Mouse (Mus musculus): Measurements from ENCODE around the gene Atg101. TPM values are rescaled to one million over a fixed set of nuclear protein-coding genes. Genes with fewer than 3 reads are reported as not detected.

Atg101 gene
- polyA plus RNA-seq, 1 experiment from 2014 or later: 67.1 TPM

GRCm38 (mm10) chr15:101241236-101241635 lies 42.8 kb upstream of the Atg101 start:
- 47% methylated on average over 9 of the region's 9 CpGs for WGBS
- H3K4me3 ChIP-seq (ENCODE audit: low read length): 0 out of 2 replicates have a peak overlapping the region, but pooled peaks have one; percentile 25
- no peaks in the 10 kb centered on the region for H3K27me3 ChIP-seq (replicated peaks; ENCODE audit: control insufficient read depth, insufficient read depth, low read length)
- H3K9me3 ChIP-seq (ENCODE audit: control insufficient read depth, low read length): no peaks in the 10 kb centered on the region
- H3K36me3 ChIP-seq (ENCODE audit: control insufficient read depth, insufficient read depth, low read length): no peaks in the 10 kb centered on the region
- peak overlapping the region; percentile 50 for H3K4me2 ChIP-seq (ENCODE audit: low read depth, low read length)
- H3K9ac ChIP-seq (ENCODE audit: low read depth, low read length): peak overlapping the region; percentile 47
- no peak for ATAC-seq
- peaks cover 30% of the 10 kb centered on the region for H3K4me1 ChIP-seq (ENCODE audit: control insufficient read depth, insufficient read depth, low read length)
- peak overlapping the region; percentile 11; the same call in 1 of the 2 replicates for H3K27ac ChIP-seq (ENCODE audit: low read length)

GRCm38 (mm10) chr15:101241853-101242252 lies 42.2 kb upstream of the Atg101 start:
- 64% methylated on average over 9 of the region's 9 CpGs for WGBS
- Histone ChIP-seq H3K4me1 (ENCODE audit: control insufficient read depth, insufficient read depth, low read length) (peaks cover 27% of the 10 kb centered on the region), H3K27ac (ENCODE audit: low read length) (0 out of 2 replicates have a peak overlapping the region, but pooled peaks have one; percentile 11), H3K9ac (ENCODE audit: low read depth, low read length) (no peak overlapping the region), H3K4me3 (ENCODE audit: low read length) (no peak overlapping the region), H3K4me2 (ENCODE audit: low read depth, low read length) (no peak overlapping the region), H3K36me3 (ENCODE audit: control insufficient read depth, insufficient read depth, low read length) (no peaks in the 10 kb centered on the region), H3K9me3 (ENCODE audit: control insufficient read depth, low read length) (no peaks in the 10 kb centered on the region), H3K27me3 (replicated peaks; ENCODE audit: control insufficient read depth, insufficient read depth, low read length) (no peaks in the 10 kb centered on the region)
- ATAC-seq: no peak

- H3K27me3 ChIP-seq (replicated peaks; ENCODE audit: control insufficient read depth, insufficient read depth, low read length): no peaks in the 10 kb centered on the region
- peak overlapping the region; percentile 10; the same call in 1 of the 2 replicates for H3K27ac ChIP-seq (ENCODE audit: low read length)
- H3K9ac ChIP-seq (ENCODE audit: low read depth, low read length): 0 out of 2 replicates have a peak overlapping the region, but pooled peaks have one; percentile 3
- no peak overlapping the region for H3K4me2 ChIP-seq (ENCODE audit: low read depth, low read length)
- WGBS: 20% methylated on average over 8 of the region's 8 CpGs
- H3K9me3 ChIP-seq (ENCODE audit: control insufficient read depth, low read length): no peaks in the 10 kb centered on the region
- ATAC-seq: no peak
- H3K4me3 ChIP-seq (ENCODE audit: low read length): no peak overlapping the region
- peaks cover 30% of the 10 kb centered on the region for H3K4me1 ChIP-seq (ENCODE audit: control insufficient read depth, insufficient read depth, low read length)
- H3K36me3 ChIP-seq (ENCODE audit: control insufficient read depth, insufficient read depth, low read length): no peaks in the 10 kb centered on the region
Observed at GRCm38 (mm10) chr15:101242645-101243044, 41.4 kb upstream of the Atg101 start.

- Histone ChIP-seq H3K4me2 (ENCODE audit: low read depth, low read length) (no peak overlapping the region), H3K9ac (ENCODE audit: low read depth, low read length) (no peak overlapping the region), H3K36me3 (ENCODE audit: control insufficient read depth, insufficient read depth, low read length) (no peaks in the 10 kb centered on the region), H3K9me3 (ENCODE audit: control insufficient read depth, low read length) (no peaks in the 10 kb centered on the region), H3K4me3 (ENCODE audit: low read length) (no peak overlapping the region), H3K27me3 (replicated peaks; ENCODE audit: control insufficient read depth, insufficient read depth, low read length) (no peaks in the 10 kb centered on the region), H3K4me1 (ENCODE audit: control insufficient read depth, insufficient read depth, low read length) (peaks cover 32% of the 10 kb centered on the region), H3K27ac (ENCODE audit: low read length) (no peak overlapping the region)
- 80% methylated on average over 3 of the region's 3 CpGs for WGBS
- ATAC-seq: no peak
Observed at GRCm38 (mm10) chr15:101244012-101244411, 40.1 kb upstream of the Atg101 start.

- H3K36me3 ChIP-seq (ENCODE audit: control insufficient read depth, insufficient read depth, low read length): no peaks in the 10 kb centered on the region
- 2% methylated on average over 56 of the region's 56 CpGs for WGBS
- no peaks in the 10 kb centered on the region for H3K9me3 ChIP-seq (ENCODE audit: control insufficient read depth, low read length)
- peak; percentile 98 for ATAC-seq
- peak overlapping the region; percentile 50 for H3K4me3 ChIP-seq (ENCODE audit: low read length)
- H3K27me3 ChIP-seq (replicated peaks; ENCODE audit: control insufficient read depth, insufficient read depth, low read length): no peaks in the 10 kb centered on the region
- peak overlapping the region; percentile 78 for H3K27ac ChIP-seq (ENCODE audit: low read length)
- H3K9ac ChIP-seq (ENCODE audit: low read depth, low read length): peak overlapping the region; percentile 71
- H3K4me2 ChIP-seq (ENCODE audit: low read depth, low read length): peak overlapping the region; percentile 65
- peaks cover 26% of the 10 kb centered on the region for H3K4me1 ChIP-seq (ENCODE audit: control insufficient read depth, insufficient read depth, low read length)
Observed at GRCm38 (mm10) chr15:101246231-101247154, 37.6 kb upstream of the Atg101 start.

- no peaks in the 10 kb centered on the region for H3K36me3 ChIP-seq (ENCODE audit: control insufficient read depth, insufficient read depth, low read length)
- no peaks in the 10 kb centered on the region for H3K27me3 ChIP-seq (replicated peaks; ENCODE audit: control insufficient read depth, insufficient read depth, low read length)
- no peak overlapping the region for H3K4me2 ChIP-seq (ENCODE audit: low read depth, low read length)
- ATAC-seq: no peak
- no peaks in the 10 kb centered on the region for H3K9me3 ChIP-seq (ENCODE audit: control insufficient read depth, low read length)
- no peak overlapping the region; the same call in 1 of the 2 replicates for H3K9ac ChIP-seq (ENCODE audit: low read depth, low read length)
- 88% methylated on average over 1 of the region's 1 CpGs for WGBS
- H3K4me3 ChIP-seq (ENCODE audit: low read length): no peak overlapping the region
- no peak overlapping the region for H3K27ac ChIP-seq (ENCODE audit: low read length)
- peaks cover 19% of the 10 kb centered on the region for H3K4me1 ChIP-seq (ENCODE audit: control insufficient read depth, insufficient read depth, low read length)
Observed at GRCm38 (mm10) chr15:101247155-101247498, 36.9 kb upstream of the Atg101 start.

GRCm38 (mm10) chr15:101248029-101248710 lies 35.9 kb upstream of the Atg101 start:
- Histone ChIP-seq H3K4me3 (ENCODE audit: low read length) (no peak overlapping the region), H3K36me3 (ENCODE audit: control insufficient read depth, insufficient read depth, low read length) (no peaks in the 10 kb centered on the region), H3K27ac (ENCODE audit: low read length) (peak overlapping the region; percentile 58), H3K9ac (ENCODE audit: low read depth, low read length) (0 out of 2 replicates have a peak overlapping the region, but pooled peaks have one; percentile 9), H3K4me2 (ENCODE audit: low read depth, low read length) (no peak overlapping the region), H3K27me3 (replicated peaks; ENCODE audit: control insufficient read depth, insufficient read depth, low read length) (no peaks in the 10 kb centered on the region), H3K4me1 (ENCODE audit: control insufficient read depth, insufficient read depth, low read length) (peaks cover 14% of the 10 kb centered on the region), H3K9me3 (ENCODE audit: control insufficient read depth, low read length) (no peaks in the 10 kb centered on the region)
- ATAC-seq: no peak
- 47% methylated on average over 5 of the region's 5 CpGs for WGBS

GRCm38 (mm10) chr15:101250220-101250800 lies 33.8 kb upstream of the Atg101 start:
- no peaks in the 10 kb centered on the region for H3K9me3 ChIP-seq (ENCODE audit: control insufficient read depth, low read length)
- H3K27me3 ChIP-seq (replicated peaks; ENCODE audit: control insufficient read depth, insufficient read depth, low read length): no peaks in the 10 kb centered on the region
- ATAC-seq: no peak
- no peak overlapping the region for H3K4me2 ChIP-seq (ENCODE audit: low read depth, low read length)
- H3K36me3 ChIP-seq (ENCODE audit: control insufficient read depth, insufficient read depth, low read length): no peaks in the 10 kb centered on the region
- H3K27ac ChIP-seq (ENCODE audit: low read length): no peak overlapping the region
- H3K9ac ChIP-seq (ENCODE audit: low read depth, low read length): no peak overlapping the region
- peaks cover 23% of the 10 kb centered on the region for H3K4me1 ChIP-seq (ENCODE audit: control insufficient read depth, insufficient read depth, low read length)
- 79% methylated on average over 9 of the region's 9 CpGs for WGBS
- H3K4me3 ChIP-seq (ENCODE audit: low read length): no peak overlapping the region

GRCm38 (mm10) chr15:101251930-101252329 lies 32.1 kb upstream of the Atg101 start:
- ATAC-seq: no peak
- WGBS: 89% methylated on average over 5 of the region's 5 CpGs
- H3K4me3 ChIP-seq (ENCODE audit: low read length): no peak overlapping the region
- no peak overlapping the region for H3K27ac ChIP-seq (ENCODE audit: low read length)
- H3K9ac ChIP-seq (ENCODE audit: low read depth, low read length): no peak overlapping the region
- H3K4me2 ChIP-seq (ENCODE audit: low read depth, low read length): no peak overlapping the region
- no peaks in the 10 kb centered on the region for H3K27me3 ChIP-seq (replicated peaks; ENCODE audit: control insufficient read depth, insufficient read depth, low read length)
- H3K4me1 ChIP-seq (ENCODE audit: control insufficient read depth, insufficient read depth, low read length): peaks cover 20% of the 10 kb centered on the region
- H3K9me3 ChIP-seq (ENCODE audit: control insufficient read depth, low read length): no peaks in the 10 kb centered on the region
- H3K36me3 ChIP-seq (ENCODE audit: control insufficient read depth, insufficient read depth, low read length): no peaks in the 10 kb centered on the region
